Mouse (Mus musculus) embryo, embryonic 10.5 days (tissue): ENCODE measurements around the gene Katna1.
"Not testable (repeated sequence)": the region's sequence is repeated elsewhere in the genome, so short reads cannot be mapped to it uniquely, and the experiment has no call there.

Experiments used
- DNase-seq: peaks from one replicate; pipeline ENCODE4 v3.0.0-alpha.2; 2015; ENCODE audit warnings: low spot score

The Katna1 gene

DNA sequence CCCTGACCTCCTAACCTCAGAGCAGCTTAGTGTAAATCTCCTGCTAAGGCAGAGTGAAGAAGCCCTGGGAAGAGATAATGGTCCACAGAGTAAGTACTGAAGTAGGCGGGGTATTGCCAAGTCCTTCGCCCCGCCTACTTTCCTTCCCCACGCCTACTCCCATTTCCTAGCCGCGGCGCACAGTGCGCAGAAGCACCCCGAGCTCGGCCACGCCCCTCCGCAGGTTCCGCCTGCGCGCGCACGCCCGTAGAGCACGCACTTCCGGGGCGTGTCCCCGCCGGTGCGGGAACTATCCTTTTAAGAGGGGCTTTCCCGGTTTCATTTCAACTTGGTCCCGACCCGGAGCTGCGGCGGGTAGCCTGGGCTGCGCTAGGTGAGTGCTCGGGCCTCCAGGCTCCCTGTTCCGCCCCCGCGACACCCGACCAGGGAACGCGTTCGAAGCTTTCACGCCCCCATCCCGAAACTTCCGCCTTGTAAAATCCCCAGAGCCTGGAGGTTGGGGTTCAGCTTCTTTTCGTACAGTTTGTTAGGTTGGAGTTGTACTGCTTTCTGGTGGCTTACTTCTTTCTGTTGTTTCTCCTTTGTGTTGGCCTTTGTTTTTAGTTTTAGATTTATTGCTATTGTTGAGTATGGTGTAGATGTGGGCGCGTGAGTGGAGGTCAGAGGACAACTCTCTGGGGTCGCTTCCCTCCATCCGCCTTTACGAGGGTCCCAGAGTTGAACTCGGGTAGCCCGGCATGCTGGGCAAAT, at the start of gene Katna1:
Gene Katna1, plus strand, starts transcription at position 250 of the 750 bp plus-strand sequence.
- peak; percentile 98 for DNase-seq

DNA sequence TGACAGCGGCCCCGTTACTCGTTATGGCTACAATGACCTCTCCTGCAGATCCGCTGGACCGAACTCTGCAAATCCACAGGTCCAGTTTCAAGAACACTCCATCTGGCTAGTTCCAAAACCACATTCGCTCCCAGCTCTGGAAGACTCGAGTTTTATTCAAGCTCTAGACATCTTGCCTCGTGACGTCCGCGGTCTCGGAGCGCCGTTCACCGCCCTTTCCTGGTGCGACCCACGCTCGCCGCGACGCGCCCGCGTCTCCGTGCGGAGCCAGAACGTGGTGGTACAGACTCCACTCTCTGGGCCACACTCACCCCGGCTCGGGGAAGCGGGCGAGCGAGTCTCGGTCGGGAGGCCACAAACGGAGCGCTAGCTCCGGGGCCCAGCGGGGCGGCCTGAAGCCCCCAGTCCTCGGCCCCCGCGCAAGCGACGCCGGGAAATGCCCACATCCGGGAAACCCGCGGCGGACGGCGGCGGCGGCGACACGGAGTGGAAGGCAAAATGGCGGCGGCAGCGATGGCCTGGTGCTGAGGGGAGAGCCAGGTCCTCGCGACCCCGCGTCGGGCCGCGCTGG, 45.0 kb upstream of the Katna1 start, which contains the start of the genes Pcmt1 and Lats1:
Gene Pcmt1, minus strand, starts transcription at position 406 of the 571 bp plus-strand sequence.
Gene Lats1, plus strand, starts transcription at position 484 of the 571 bp plus-strand sequence.
- peak; percentile 87 for DNase-seq

DNA sequence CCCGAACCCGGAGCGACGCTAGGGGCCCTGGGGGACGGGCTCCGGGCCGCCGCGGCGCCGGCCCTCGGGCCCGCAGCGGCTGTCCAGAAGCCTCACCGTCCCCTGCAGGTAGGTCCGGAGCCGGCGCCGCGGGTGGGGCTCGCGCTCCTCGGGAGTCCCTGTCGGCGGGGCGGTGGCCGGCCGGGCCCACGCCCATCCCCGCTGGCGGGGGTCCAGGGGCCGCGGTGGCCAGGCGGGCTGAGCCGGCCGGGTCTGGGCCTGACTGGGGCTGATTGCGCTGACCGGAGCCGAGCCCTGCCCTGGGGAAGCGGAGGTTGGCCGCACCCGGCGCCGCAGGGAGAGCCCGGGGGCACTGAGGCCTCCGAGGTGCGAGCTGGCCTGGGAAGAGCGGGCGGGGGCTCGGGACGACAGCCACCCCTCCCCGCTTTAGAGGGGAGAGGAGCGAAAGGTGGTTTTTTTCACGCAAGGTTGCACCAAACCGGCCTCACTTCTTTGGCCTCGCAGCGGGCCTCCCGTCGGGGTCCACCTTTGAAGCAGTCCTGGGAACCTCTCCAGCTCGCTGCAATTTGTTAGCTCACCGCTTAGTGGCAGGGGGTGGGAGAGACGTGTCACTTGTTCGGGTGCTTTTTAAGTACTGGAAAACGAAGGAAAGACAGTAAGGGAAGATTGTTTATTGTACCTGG, 44.3 kb upstream of the Katna1 start:
- peak; percentile 77 for DNase-seq

DNA sequence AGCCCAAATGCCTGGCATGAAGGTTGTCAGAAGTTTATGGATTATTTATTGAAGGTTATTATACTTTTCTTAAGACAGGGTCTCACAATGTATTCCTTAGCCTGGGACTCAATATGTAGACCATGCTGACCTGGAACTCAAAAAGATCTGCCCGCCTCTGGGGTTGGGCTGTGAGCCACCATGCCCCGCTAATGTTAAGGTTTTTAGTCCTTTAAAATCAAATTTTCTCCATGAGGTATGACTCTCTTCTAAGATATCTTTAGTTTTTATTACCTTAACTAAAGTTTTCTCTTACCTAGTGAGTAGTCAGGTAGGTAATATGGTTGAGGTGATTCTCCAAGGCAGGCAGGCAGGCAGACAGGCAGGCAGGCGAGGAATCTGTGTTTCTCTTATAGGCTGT, 43.6 kb upstream of the Katna1 start:
- DNase-seq: no peak

DNA sequence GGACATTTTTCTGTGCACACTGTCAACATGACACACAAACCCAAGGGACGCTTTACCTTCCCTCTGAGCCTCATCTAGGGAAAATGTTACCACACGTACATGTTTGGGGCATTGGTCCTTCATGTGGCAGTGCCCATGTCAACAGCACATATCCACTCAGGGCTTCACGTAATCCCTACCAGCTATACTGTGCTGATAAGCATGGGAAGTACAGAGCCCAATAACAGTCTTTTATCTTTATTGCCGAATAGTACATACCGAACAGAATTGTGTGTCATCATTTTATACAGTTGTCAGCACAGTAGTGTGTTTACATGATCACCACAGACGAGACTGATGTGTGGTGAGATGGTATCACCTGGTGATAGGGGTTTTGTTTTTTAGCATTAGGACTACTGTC, 38.9 kb upstream of the Katna1 start:
- DNase-seq: no peak

DNA sequence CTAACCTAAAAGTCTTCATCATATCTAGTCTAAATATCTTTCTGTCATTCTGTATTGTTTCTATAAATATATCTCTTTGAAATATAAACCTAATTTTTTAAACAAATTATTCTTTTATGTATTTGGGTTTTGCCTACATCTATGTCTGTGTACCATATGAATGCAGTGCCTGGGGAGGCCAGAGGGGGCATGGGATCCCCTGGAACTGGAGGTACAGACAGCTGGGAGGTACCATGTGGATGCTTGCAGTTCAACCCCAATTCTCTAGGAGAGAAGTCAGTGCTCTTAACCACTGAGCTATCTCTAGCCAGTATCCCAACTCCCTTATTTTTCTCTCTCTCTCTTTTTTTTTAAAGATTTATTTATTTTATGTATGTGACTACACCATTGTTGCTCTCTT, 30.5 kb upstream of the Katna1 start:
- DNase-seq: no peak

DNA sequence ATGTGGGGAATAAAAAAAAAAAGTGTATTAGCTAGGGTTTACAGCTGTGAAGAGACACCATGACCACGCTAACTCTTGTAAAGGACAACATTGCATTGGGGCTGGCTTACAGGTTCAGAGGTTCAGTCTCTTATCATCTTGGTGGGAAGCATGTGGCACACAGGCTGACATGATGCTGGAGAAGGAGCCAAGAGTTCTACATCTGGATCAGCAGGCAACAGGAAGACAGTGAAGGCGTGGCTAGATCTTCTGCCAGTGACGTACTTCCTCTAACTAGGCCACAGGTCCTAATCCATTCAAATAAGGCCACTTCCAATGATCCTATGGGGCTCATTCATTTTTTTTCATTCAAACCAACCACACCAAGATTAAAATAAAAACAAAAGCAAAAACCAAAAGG, 25.7 kb upstream of the Katna1 start:
- no peak for DNase-seq

DNA sequence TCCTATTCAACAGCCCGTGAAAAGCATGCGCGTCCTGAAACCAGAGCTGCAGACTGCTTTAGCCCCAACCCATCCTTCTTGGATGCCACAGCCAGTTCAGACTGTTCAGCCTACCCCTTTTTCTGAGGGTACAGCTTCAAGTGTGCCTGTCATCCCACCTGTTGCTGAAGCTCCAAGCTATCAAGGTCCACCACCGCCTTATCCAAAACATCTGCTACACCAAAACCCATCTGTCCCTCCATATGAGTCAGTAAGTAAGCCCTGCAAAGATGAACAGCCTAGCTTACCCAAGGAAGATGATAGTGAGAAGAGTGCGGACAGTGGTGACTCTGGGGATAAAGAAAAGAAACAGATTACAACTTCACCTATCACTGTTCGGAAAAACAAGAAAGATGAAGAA, 23.2 kb upstream of the Katna1 start:
- no peak for DNase-seq

DNA sequence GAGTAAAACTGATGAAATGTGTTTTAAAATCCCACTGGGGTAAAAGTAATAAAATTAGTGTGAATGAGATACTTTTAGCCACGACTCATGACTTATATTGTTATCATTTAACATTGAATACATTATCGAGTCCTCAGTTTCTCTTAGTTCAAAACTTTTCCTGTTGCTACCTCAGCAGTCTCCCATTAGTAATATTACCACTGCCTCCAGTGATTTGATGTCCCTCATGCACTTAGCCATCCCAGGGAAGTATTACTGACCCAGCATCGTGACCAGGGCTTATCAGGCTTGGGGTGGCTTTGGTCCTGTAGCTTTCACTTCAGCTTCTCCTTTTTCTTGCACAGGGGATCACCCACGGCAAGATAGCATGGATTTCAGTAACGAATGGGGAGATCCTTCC, 15.7 kb upstream of the Katna1 start:
- DNase-seq: no peak

DNA sequence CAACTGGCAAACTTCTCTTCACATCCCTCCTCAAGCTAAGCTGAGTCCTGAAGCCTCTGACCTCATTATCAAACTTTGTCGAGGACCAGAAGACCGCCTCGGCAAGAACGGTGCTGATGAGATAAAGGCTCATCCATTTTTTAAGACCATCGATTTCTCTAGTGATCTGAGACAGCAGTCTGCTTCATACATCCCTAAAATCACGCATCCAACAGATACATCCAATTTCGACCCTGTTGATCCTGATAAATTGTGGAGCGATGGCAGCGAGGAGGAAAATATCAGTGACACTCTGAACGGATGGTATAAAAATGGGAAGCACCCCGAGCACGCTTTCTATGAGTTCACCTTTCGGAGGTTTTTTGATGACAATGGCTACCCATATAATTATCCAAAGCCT, 13.3 kb upstream of the Katna1 start:
- no peak for DNase-seq

DNA sequence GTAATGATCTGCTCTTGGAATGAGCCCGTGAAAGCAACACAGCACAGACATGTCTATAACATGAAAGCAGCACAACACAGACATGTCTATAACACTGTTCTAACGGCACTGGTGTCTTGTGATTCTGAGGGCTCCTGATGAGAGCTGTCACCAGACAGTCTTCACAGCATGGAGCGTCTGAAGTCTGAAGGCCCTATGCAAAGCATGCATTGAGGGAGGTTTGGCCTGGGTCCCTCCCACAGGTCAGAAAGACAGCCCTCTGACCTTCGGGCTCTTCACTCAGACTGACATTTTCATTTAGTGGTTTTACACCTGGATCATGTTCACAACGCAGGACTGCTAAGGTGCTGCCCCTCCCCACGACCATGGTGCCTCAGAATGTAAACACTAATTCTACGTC, 10.7 kb upstream of the Katna1 start:
- DNase-seq: no peak

DNA sequence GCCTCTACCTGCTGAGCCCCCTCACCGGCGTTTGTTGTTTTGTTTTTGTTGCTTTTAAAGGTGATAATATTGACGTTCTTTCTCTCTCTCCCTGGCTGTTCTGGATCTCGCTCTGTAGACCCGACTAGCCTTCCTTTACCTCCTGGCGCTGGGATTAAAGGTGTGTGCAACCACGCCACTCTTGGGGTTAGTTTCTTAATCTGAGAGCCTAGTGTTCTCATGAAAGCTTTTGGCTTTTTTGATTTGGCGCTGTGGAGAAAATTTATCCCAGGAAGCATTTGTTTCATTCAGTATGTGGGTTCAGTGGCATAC, 657 bp downstream of the Katna1 start:
- DNase-seq: no peak

DNA sequence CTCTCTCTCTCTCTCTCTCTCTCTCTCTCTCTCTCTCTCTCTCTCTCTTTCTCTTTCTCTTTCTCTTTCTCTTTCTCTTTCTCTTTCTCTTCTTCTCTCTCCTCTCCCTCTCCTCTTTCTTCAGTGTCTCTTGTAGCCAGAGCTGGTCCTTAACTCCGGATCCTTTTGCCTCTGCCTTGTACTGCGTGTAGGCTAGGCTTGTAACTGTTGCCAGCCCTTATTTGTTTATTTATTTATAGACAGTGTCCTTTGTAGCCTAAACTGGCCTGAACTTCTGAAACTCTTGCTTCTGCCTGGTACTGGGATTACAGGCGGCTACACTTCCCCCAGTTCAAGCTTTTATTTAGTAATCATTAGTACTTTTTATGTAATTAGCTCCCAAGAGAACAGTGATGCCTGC, 1.2 kb downstream of the Katna1 start:
- DNase-seq: no peak

DNA sequence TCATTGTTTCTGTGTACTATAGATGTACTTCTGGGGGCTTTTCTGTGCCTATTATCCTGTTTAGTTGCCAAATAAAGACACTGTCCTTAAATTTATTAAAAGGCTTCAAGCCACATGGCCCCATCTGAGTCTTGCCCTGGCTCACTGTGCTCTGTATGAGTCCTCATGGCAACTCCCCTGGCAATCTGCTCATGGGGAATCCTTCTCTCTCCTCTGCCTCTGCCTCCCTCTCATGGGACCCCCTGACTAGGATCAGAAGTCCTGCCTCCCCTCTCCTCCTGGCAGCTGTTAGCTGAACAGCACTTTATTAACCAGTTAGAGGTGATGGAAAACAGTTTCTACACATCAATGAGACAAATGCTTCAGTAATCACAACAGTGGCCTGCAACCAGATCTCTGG, 5.8 kb downstream of the Katna1 start:
- DNase-seq: no peak

DNA sequence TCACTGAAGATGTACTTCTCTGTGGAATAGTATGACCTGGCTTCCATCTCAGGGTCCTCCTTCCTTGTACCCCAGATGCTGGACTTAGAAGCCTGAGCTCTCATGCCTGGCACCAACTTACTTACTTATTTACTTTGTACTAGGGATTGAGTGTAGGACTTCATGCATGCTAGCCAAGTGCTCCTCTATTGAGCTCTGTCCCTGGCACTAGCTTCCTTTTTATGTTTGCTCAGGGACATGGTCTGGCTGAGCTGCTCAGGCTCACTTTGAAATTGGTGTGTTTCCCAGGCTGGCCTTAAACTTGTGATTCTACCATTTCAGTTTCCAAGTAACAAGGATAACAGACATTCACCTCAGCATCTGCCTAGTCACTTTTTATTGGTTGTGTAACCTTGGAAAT, 11.3 kb downstream of the Katna1 start:
- DNase-seq: no peak

DNA sequence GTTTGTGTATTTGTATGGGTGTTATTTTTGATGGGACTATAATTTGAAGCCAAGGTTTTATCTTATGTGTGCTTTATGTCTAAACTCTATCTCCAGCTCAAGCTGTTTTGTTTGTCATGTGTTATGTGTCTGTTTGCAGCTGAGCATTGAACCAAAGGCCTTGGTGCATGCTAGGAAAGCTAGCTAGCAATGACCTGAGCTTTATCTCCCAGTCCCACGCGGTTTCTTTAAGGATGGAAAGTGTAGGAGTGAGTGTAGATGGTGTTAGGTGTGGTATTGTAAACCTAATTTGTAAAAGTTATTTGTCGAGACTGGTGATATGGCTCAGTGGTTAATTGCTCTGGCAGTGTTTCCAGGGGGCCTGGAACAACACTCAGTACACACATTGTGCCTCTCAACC, 12.1 kb downstream of the Katna1 start:
- DNase-seq: no peak

DNA sequence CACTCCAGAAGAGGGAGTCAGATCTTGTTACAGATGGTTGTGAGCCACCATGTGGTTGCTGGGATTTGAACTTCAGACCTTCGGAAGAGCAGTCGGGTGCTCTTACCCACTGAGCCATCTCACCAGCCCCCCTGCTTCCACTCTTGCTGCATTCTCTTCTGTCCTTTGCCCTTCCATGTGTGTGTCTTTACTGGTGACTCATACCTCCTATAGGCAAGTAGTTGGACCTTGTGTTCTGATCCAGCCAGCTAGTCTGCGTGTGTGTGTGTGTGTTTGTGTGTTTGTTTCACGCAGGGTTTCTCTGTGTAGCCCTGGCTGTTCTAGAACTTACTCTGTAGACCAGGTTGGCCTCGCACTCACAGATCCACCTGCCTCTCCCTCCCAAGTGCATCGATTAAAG, 19.7 kb downstream of the Katna1 start:
- DNase-seq: not testable (repeated sequence)

DNA sequence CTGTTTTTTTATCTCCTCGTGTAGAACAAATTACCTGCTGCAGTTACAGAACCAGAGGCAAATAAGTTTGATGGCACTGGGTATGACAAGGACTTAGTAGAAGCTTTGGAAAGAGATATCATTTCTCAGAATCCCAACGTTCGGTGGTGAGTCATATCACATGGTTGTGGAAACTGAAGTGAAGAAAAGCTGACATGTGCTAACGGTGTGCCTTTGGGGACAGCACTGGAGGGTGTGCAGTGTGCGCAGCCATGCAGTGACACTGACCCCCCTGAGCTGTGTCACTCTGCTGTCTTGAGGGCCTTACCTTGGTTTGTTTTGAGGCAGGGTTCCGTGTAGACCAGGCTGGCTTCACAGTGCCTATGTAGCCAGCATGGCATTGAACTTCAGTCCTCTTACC, 23.0 kb downstream of the Katna1 start:
- DNase-seq: no peak

DNA sequence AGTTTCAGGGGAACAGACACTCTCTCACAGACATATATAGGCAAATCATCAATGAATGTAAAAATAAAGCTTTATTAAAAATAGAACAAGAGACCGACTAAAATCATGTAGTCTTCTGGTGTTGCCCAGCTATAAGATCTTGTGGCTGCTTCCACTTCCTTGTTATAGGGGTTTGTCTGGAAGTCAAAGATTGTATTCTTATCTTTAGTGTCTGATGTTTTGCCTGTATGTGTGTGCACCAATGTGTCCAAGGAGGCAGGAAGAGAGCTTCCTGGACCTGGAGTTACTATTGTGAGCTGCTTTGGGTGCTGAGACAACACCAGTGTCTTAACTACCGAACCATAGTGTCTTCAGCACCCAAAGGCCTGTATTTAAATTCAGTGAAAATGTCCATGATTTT, 31.7 kb downstream of the Katna1 start:
- DNase-seq: no peak

DNA sequence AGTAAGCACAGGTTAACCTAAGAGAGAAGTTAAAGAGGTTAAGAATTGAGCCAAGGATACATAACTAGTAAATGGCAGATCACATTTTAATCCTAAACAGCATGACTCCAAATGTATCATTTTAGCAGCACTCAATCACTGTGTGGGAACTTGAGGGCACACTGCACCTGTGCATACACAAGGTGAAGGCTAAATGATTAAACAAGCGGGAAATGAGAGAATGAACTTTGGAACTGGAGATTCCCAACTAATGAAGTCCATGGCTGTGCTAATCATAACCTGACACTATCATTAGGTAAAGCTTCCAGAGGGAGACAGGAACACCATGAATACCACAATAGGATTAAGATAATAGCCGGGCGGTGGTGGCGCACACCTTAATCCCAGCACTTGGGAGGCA, 46.5 kb downstream of the Katna1 start:
- no peak for DNase-seq

DNA sequence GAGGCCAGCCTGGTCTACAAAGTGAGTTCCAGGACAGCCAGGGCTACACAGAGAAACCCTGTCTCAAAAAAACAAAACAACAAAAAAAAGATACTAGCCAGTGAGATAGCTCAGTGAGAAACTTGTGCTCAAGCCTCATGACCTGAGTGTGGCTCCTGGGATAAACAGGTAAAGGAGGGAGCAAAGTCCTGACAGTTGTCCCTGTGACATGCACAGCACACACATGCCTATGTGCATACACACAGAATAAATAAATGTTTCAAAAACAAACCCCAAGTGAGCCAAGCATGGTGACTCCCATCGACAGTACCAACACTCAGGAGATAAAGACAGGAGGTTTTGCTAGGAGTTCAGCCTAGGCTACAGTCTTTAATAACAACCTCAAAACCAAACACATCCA, 47.0 kb downstream of the Katna1 start:
- no peak for DNase-seq

DNA sequence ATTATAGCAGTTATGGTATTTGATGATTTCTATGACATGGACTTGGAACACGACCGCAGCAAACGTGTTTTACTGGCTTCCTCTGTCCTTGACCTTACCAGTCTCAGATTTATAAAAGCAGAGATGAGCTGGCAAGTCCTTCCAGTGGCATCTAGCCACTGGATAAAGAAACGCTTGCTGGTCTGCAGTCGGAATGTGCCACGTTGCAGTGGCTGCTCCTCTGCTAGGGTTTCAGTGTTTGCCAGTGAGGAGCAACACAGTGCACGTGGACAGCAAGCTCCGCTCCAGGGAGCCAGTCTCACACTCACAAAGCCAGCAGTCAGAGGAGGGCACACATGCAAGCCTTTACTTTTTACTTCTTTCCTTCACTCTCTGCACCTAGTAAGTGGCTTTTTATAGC, 49.6 kb downstream of the Katna1 start:
- DNase-seq: no peak

DNA sequence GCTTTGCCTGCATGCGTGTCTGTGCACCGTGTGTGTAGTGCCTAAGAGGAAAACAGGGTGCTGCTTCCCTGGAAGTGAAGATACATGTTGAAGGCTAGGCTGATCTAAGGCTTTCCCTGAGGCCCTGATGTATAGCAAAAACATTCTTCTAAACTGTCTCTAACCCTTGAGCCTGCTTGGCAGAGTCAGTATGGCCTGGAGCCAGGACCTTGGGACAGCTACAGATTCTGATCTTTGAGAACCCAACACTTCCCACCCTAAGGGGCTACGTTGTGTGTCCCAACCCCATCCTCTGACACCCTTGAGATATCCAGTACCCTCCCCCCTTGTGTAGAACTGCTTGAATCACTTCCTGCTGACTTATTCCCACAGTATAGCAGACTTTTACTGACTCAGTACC, 52.6 kb downstream of the Katna1 start:
- DNase-seq: no peak
